Mouse (Mus musculus): ENCODE measurements at regions not wholly inside any gene's neighbourhood (a gene's known extent, or its start where the extent isn't known, plus 50 kb on each side); places are given as distances from the start of the nearest gene placed in this dataset.

- in situ Hi-C loops (cut with MboI, MseI) = no loop called here
These were observed 425.0 kb downstream of the Bcl11a start for GRCm38 (mm10) chr11:24502722-24503424.

GRCm38 (mm10) chr11:24515568-24515967 is 437.7 kb downstream of the Bcl11a start:
- in situ Hi-C loops (cut with MboI, MseI) = no loop called here

GRCm38 (mm10) chr11:24535462-24535861 is 457.6 kb downstream of the Bcl11a start:
- in situ Hi-C loops (cut with MboI, MseI) = no loop called here

DNA sequence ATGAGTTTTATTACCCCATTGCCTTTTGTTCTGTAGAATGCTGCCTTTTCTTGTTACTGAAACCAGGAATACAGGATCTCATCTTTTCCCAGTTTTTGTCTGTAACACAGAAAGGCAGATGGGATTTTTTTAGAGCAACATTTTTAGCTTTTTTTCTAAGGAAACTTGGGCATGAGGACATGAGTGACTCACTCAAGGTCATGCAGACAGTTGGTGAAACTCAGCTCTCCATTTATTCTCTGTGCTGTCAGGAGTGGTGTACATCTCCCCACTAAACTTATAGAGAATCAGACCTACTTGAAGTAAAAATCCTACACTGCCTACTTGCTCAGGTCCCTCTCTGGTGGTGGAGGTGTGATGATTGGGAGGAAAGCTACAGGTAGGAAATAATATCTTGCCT is 459.9 kb downstream of the Bcl11a start:
- in situ Hi-C loops (cut with MboI, MseI) = no loop called here

- in situ Hi-C loops (cut with MboI, MseI) = no loop called here
These were observed 491.8 kb downstream of the Bcl11a start for GRCm38 (mm10) chr11:24569655-24570054.

GRCm38 (mm10) chr11:24613529-24613928 is 535.7 kb downstream of the Bcl11a start:
- in situ Hi-C loops (cut with MboI, MseI) = no loop called here

GRCm38 (mm10) chr11:24615436-24615835 is 537.6 kb downstream of the Bcl11a start:
- in situ Hi-C loops (cut with MboI, MseI) = no loop called here

DNA sequence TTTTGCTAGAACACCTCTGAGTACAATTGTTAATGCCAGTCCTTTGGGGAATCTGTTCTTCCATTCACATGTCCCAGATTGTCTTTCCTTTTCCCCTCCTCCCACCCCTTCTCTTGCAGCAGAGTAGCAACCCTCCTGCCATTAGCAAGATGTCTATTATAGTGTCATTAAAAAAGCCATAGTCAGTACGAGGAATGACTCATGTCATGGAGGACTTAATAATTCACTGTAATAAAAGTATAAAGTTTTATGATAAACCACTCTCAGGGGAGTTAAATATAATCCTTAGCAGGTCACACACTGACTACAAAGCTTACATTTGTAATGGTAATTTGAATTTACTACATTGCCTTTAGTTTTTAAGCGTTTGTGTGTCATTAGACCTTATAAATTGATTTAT is 540.7 kb downstream of the Bcl11a start:
- in situ Hi-C loops (cut with MboI, MseI) = no loop called here

DNA sequence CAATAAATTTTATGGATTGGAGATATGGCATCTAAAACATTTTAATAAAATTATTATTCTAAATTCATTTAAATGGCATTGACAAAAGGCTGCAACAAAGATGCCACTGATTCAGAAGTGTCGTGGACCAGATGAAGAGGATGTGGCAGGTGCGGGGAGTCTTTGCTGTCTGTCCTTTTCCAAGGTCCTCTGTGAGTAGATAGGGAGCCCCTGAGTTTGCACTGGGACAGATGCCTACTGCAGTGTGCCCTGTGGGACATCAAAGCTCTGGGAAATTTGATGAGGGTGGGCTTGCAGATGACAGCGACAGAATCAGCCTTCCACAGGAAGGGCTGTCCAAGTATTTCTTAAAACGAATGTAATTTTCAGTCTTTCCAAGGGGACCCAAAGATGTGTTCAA is 541.2 kb downstream of the Bcl11a start:
- in situ Hi-C loops (cut with MboI, MseI) = no loop called here

GRCm38 (mm10) chr11:24628619-24629018 is 550.8 kb downstream of the Bcl11a start:
- in situ Hi-C loops (cut with MboI, MseI) = no loop called here

DNA sequence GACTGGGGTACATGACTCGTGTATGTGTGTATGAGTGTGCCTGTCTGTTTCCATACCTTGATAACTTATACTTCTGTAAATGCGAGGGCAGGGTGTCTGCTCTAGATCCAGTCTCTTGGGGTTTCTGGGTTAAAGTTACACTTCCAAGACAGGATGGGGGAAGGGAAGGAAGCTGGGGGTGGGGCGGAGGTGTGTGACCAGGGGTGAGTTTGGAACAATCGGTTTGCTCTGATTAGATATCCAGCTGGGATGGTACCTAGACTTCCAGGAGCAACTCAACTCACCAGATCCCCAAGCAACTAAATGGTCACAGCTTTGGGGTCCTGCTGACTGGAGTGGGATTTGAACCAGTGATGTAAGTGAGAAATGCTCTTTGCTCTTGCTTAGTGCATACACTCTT is 551.6 kb downstream of the Bcl11a start:
- in situ Hi-C loops (cut with MboI, MseI) = no loop called here

GRCm38 (mm10) chr11:24630403-24630900 is 552.6 kb downstream of the Bcl11a start:
- in situ Hi-C loops (cut with MboI, MseI) = no loop called here

- in situ Hi-C loops (cut with MboI, MseI) = no loop called here
These were observed 553.8 kb downstream of the Bcl11a start for GRCm38 (mm10) chr11:24631651-24632050.

- in situ Hi-C loops (cut with MboI, MseI) = no loop called here
These were observed 558.9 kb downstream of the Bcl11a start for GRCm38 (mm10) chr11:24636716-24637115.

GRCm38 (mm10) chr11:24643439-24644109 is 565.7 kb downstream of the Bcl11a start:
- in situ Hi-C loops (cut with MboI, MseI) = no loop called here

DNA sequence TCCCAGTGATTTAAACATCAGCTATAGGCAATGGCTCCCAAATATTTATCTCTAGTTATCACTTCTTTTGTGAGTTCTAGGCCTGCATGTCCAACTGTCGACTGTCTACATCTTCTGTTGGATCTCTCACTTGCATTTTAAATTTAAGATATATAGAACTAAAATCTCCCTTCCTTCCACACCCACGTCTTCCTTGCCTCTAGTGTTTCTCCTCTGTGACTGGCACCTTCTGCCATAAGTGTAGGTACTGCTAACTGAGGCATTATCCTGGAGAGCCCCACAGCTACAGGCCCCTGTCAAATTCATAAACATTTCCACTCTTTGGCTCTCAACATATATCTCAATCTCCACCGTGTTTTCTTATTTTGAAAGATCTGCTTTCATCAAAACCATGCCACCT is 575.0 kb downstream of the Bcl11a start:
- in situ Hi-C loops (cut with MboI, MseI) = no loop called here

DNA sequence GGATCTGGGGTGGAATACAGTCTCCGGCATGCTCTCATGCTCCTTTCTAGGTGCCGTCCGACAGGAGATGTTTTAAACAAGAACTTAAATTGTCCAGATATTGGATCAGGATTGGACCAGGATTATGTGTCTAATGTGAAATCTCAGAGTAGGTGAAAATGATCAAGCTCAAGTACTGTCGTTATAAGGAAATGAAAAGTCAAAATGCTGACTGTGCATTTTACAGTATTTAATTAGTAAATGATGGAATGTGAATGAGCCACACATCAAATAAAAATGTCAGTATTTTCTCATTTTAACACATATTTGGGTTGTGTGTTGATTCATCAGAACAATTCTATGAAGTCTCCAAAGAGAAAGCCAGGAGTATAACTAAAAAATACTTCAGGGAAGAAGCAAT is 586.2 kb downstream of the Bcl11a start:
- in situ Hi-C loops (cut with MboI, MseI) = no loop called here

- in situ Hi-C loops (cut with MboI, MseI) = no loop called here
These were observed 587.5 kb downstream of the Bcl11a start for GRCm38 (mm10) chr11:24665310-24665709.

- in situ Hi-C loops (cut with MboI, MseI) = no loop called here
These were observed 593.8 kb downstream of the Bcl11a start for GRCm38 (mm10) chr11:24671662-24672061.

DNA sequence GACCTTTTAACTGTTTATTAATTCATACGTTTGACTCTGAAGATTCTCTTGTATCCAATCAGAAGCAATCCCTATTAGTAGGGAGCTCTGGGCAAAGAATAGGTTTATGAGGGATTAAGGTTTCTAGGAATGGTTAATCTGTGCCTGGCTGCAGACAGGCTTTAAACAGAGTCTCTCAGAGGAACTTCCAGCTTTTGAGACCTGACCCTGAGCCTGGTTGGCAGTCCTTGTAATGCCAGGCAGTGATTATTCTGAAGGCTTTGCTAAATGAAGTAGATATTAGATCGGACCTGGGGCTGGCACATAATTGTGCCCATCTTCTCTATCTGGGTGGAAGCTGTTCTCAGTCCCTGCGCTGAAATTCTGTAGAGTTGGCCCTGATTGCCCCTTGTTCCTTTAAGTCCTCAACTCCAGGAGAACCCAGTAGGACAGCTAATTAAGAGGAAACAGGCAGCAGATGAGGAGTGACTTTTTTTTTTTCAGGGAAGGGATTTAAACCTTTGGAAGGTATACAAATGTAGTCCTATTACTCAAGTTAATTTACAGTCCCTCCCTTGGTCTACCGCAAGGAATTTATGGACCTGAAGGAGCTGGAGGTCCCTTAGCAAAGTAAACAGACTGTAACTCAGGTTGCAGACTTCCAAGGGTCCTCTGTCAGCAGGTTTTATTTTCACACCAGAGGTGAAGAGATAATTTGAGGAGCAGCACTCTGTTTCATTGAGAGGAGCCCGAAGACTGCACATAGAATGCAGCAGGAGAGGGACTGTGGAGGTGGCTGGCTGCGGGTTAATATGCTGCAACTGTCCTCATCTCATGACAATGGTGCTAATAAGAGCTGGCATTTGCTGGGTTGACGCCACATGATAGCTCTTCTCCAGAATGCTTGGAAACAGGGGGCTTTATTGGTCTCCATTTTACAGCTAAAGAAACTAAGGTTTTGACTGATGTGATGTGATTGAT is 595.7 kb downstream of the Bcl11a start:
- in situ Hi-C loops (cut with MboI, MseI) = no loop called here

GRCm38 (mm10) chr11:24674208-24674571 is 596.3 kb downstream of the Bcl11a start:
- in situ Hi-C loops (cut with MboI, MseI) = no loop called here

DNA sequence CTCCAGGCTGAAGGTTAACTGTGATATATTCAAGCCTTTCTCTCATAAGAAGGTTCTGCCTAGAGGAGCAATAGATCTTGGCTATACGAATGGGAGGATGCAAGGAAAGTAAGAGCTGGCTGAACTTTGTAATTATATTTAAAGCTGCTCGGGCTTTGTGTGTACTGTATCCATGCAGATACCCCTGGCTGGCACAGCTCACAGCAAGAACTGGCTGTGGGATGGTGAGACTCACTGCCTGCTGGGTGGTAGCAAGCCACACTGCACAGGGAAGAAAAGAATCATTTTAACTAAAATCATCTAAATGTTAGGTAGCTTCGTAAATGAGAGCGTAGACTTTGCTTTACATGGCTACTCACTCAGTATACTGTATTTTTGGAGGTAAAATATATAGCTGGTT is 599.2 kb downstream of the Bcl11a start:
- in situ Hi-C loops (cut with MboI, MseI) = no loop called here

Data from T-helper 1 cell (primary cell).